Mouse (Mus musculus) frontal cortex, adult (tissue): ENCODE measurements around the gene Tmpo.

Experiments used
- ATAC-seq: cut with Nextera tagmentation; 2 replicates; pipeline ENCODE4 v1.9.2; 2017; ENCODE audit warnings: mild to moderate bottlenecking, moderate library complexity, mixed read lengths; ENCODE audit not compliant: low TSS enrichment

Gene Tmpo

DNA sequence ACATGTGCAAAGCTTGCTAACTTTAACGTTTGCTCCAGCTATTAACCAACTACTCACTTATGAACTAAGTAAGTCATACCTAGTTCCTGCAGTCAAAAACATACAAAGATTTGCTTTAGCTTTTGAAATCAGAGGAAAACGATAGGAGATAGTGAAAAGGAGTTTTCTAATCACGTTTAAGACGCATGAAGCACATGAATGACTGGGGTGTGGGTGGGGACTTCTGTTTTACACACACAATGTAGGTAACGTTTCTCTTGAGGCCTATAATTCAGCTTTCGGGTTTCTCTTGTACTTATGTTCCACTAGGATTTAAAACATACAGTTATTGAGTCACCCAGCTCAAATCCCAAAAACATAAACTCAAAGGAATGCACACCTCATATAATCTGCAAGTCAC is 58.5 kb downstream of the Tmpo start:
- ATAC-seq: no peak

DNA sequence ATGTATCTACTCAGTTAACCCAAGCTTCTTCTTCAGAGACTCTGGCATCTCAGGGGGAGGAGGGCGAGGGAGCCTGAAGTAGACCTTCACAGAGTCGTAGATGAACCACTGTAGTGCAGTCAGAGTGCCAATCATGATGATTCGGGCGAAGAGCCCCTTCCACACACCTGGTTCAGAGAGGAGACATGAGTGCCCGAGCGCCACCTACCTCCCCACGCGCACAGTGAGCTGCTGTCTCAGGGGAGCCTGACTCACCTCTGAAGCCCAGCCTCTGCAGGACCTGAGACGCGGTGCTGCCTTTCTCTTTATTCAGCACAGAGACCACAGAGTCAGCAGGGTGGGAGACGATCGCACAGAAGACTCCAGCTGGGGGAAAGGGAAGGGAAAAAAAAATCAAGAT is 64.2 kb downstream of the Tmpo start:
- no peak; the same call in 1 of the 2 replicates for ATAC-seq

DNA sequence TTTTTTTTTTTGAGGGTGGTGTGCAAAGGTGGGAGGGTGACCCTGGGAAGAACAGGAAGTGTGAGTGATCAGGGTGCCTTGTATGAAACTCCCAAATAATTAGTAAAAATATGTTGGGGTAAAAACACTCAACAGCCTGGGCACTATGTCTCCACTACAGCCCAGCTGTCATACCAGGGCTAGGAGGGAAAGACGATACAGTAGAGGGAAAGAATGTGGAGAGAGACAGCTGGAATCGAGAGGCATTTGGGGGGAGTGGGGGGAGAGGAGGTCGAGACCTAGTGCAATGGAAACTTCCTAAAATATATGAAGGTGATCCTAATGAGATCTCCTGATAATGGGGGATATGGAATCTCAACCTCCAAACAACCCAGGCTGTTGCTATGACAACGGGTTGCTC is 71.3 kb downstream of the Tmpo start:
- ATAC-seq: no peak

DNA sequence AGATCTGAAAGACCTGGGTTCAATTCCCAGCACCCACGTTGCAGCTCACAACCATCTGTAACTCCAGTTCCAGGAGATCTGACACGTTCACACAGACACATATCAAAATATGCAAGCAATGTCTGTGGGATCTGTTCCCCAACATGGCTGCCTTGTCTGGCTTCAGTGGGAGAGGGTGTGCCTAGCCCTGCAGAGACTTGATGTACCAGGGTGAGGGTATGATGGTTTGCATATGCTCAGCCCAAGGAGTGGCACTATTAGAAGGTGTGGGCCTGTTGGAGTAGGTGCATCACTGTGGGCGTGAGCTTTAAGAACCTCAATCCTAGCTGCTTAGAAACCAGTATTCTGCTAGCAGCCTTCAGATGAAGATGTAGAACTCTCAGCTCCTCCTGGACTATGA is 75.1 kb downstream of the Tmpo start:
- ATAC-seq: no peak

DNA sequence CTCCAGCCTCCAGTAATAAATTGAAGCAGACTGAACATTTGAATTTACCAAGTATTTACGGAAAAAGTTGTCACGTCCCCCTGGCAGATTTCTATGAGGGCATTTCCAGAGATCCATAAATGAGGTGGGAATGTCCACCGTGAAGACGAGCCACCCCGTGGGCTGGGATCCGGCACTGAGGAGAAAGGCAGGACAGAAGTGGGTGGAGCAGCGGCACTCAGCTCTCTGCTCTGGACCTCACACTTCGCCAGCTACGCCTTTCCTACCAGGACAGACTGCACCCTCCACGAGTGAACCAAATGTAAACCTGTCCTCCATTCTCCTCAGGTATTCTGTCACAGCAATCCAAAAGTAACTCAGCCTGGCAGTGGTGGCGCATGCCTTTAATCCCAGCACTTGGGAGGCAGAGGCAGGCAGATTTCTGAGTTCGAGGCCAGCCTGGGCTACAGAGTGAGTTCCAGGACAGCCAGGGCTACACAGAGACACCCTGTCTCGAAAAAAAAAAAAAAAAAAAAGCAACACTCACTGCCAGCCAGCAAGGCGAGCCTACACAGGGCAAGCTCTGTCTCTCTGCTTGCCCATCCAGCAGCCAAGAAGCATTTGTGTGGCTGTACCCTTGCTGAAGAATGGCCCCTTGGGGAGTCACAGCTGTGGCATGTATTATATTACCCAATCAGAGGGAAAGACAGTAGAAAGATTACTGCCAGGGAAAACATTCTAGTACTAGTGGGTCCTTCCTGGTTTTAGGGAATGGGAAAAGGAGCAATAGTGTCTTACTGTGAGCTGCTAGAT is 78.1 kb downstream of the Tmpo start:
- no peak for ATAC-seq

DNA sequence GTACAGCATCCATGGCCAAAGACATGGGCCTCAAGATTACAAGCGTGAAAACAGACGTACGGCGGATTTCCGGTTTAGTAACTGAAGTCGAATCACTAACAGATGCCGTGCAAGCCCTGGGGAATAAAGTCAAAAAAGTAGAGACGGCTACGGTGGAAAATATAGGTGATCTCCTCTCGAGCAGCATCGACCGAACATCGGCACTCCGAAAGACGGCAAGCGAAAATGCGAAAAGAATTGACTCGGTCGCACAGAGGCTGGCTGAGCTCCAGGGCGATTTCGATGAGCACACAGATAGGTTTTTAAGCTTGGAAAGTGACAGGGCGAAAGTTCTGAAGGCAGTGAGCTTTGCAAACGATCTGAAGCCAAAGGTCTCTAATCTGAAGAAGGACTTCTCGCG is 79.2 kb downstream of the Tmpo start:
- no peak for ATAC-seq

DNA sequence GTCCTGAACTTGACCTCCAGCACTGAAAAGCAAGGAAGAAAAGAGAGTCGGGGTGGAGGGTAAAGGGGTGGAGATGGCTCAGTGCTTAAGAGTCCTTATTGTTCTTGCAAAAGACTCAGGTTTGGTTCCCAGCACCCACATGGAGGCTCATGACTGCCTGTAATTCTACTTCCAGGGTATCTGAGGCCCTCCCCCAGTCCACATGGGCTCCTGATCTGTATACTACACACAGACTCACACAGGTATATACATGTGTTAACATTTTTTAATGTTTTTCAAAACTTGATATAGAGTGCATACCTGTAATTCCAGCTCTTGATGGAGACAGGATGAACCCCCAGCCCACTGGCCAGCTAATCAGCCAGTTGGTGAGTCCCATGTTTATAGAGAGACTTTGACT is 81.0 kb downstream of the Tmpo start:
- ATAC-seq: no peak

DNA sequence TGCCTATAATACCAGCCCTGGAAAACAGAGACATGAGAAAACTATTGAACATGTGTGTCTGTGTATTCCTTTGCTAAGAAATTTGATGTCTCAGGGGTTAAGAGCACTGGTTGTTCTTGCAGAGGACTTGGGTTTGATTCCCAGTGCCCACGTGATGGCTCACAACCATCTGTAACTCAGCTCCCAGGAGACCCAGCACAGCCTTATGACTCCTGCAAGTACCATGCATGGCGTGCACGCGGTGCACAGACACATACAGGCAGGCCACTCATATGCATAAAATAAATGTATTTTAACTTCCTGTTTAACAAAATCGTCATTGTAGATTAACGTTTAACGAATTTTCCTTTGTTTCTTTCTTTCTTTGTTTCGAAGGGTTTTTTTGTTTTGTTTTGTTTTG is 83.1 kb downstream of the Tmpo start:
- no peak for ATAC-seq
